Mouse (Mus musculus): ENCODE results near the gene Mllt10. TPM values are rescaled to one million over a fixed set of nuclear protein-coding genes. Genes with fewer than 3 reads are reported as not detected.
A peak's percentile ranks its signal among the peaks of the same experiment; 100 is the strongest.

Gene Mllt10
- polyA plus RNA-seq, 1 experiment from 2014 or later, result 32.5 TPM

Small RNA genes lying within 50 kb of the gene (microRNA-seq; reads per million reads assigned to microRNA genes)
- not detected for gene Gm23638
- 5.3 reads per million, percentile 20 among the genes with 10 or more reads in this experiment for gene Mir7655

Other genes starting within 250 kb of the Mllt10 start
- gene H2al2a, start 58.3 kb upstream of the Mllt10 start, polyA plus RNA-seq (2015; fragmentation: Nextera tagmentation; extraction: Ambion mirVana), result not detected in 2 replicates
- 11.3 and 12.0 TPM in 2 replicates for gene A930004D18Rik, start 17.5 kb upstream of the Mllt10 start, polyA plus RNA-seq (2015; fragmentation: Nextera tagmentation; extraction: Ambion mirVana)
- gene Skida1, start 6.2 kb upstream of the Mllt10 start, polyA plus RNA-seq (2015; fragmentation: Nextera tagmentation; extraction: Ambion mirVana), result 5.5 and 6.6 TPM in 2 replicates

Data from heart, embryonic 13.5 days (tissue).